Mouse (Mus musculus) midbrain, embryonic 12.5 days (tissue): ENCODE results near the gene Pik3ca. TPM values are rescaled to one million over a fixed set of nuclear protein-coding genes. Genes with fewer than 3 reads are reported as not detected.
"Not testable (repeated sequence)": the region's sequence is repeated elsewhere in the genome, so short reads cannot be mapped to it uniquely, and the experiment has no call there.

Experiments used
- ATAC-seq: fragments of 200-750 bp; cut with Nextera tagmentation; 2 replicates; pipeline ENCODE4 v1.8.0; 2017; ENCODE audit warnings: low read depth, moderate TSS enrichment, moderate library complexity; ENCODE audit not compliant: low FRiP score
- H3K27ac ChIP-seq: fragments of 300-500 bp; sonication (generic); replicated peaks from 2 replicates; pipeline ENCODE4 v1.5.1; 2016; ENCODE audit warnings: mild to moderate bottlenecking
- H3K27me3 ChIP-seq: fragments of 300-500 bp; sonication (generic); 2 replicates; pipeline ENCODE4 v1.6.1; 2016; ENCODE audit warnings: mild to moderate bottlenecking
- H3K36me3 ChIP-seq: fragments of 300-500 bp; sonication (generic); 2 replicates; pipeline ENCODE4 v1.6.1; 2016
- H3K4me1 ChIP-seq: fragments of 300-500 bp; sonication (generic); 2 replicates; pipeline ENCODE4 v1.6.1; 2016
- H3K4me2 ChIP-seq: fragments of 300-500 bp; sonication (generic); replicated peaks from 2 replicates; pipeline ENCODE4 v1.6.1; 2016; ENCODE audit warnings: mild to moderate bottlenecking, moderate library complexity
- H3K4me3 ChIP-seq: fragments of 300-500 bp; sonication (generic); 2 replicates; pipeline ENCODE4 v1.5.1; 2016; ENCODE audit warnings: mild to moderate bottlenecking
- H3K9ac ChIP-seq: fragments of 300-500 bp; sonication (generic); replicated peaks from 2 replicates; pipeline ENCODE4 v1.6.1; 2016; ENCODE audit warnings: mild to moderate bottlenecking, moderate library complexity
- H3K9me3 ChIP-seq: fragments of 300-500 bp; sonication (generic); 2 replicates; pipeline ENCODE4 v1.6.1; 2016; ENCODE audit warnings: mild to moderate bottlenecking
- WGBS: fragments of 180-500 bp; shearing (Covaris S2); methylation state at CpG from one replicate; pipeline ENCODE4 v1.1.7; 2016; 5-methylcytosine and 5-hydroxymethylcytosine counted together
- polyA plus RNA-seq: library from polyadenylated mRNA; unstranded; fragments of >200 nt; fragmentation: Nextera tagmentation; extraction: Ambion mirVana; gene quantifications from 2 replicates; pipeline ENCODE4 v1.2.1, GENCODE M21; 2016

The Pik3ca gene
- polyA plus RNA-seq, 1 experiment from 2014 or later: 12.0 TPM

DNA sequence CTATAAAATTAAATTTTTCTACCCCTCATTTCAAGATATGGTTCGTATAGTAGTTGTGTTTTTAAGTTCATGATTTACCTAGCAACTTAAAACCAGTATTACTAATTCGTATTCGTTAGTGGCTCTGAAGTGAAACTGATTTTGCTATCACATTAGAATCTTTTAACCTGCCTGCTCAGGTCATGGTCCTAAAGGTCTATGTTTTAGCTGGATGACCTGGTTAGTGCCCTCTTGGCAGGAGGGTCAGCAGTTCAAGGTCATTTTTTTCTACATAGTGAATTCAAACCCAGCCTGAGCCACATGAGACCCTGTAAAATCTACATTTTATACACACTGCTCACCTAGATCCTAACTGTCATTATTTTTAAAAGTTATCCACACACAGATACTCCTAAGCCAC is 30.9 kb downstream of the Pik3ca start:
- H3K9me3 ChIP-seq: 0 out of 2 replicates have a peak, but pooled peaks cover 3% of the 10 kb centered on the region
- no peak for ATAC-seq
- H3K4me3 ChIP-seq: no peak overlapping the region
- H3K36me3 ChIP-seq: no peaks in the 10 kb centered on the region
- H3K9ac ChIP-seq: no peak overlapping the region
- H3K4me1 ChIP-seq: no peaks in the 10 kb centered on the region
- WGBS: 92% methylated on average over 3 of the region's 3 CpGs
- H3K4me2 ChIP-seq: no peak overlapping the region
- no peaks in the 10 kb centered on the region for H3K27me3 ChIP-seq
- no peak overlapping the region for H3K27ac ChIP-seq

DNA sequence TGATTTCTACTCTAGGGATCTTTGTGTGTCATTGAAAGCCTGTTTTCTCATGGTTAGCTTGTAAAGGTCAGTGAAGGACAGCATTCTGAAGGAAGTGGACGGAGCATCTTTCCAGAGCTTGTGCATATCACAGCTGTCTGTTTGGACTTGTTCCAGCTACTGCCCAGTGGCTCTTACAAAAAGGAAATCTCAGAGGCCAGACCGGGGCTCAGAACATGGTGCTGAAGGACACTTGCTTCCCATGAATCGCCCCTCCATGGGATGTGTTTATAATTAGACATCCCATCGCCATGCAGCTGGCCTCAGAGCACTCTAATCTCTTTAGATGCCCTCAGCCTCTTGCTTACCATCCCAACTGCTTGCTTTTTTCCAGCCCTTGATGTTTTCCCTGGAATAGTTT is 31.4 kb downstream of the Pik3ca start:
- H3K9ac ChIP-seq: no peak overlapping the region

DNA sequence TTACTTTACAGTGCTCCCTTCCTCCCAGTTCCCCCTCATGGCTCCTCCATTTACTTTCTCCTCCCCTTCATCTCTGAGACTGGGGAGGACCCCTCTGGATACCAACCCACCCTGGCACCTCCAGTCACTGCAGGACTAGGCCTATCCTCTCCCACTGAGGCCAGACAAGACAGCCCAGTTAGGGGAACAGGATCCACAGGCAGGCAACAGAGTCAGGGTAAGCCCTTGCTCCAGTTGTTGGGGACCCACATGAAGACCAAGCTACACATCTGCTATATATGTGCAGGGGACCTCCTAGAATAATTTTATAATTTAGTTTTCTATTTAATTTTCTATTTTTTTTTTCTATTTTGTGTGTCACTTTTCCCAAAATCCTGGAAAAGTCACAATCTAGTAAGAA is 31.9 kb downstream of the Pik3ca start:
- H3K27ac ChIP-seq, ATAC-seq, H3K4me1 ChIP-seq, H3K36me3 ChIP-seq, H3K4me2 ChIP-seq, H3K9me3 ChIP-seq, H3K27me3 ChIP-seq, H3K4me3 ChIP-seq, H3K9ac ChIP-seq: not testable (repeated sequence)

More for the DNA sequence above, 31.4 kb downstream of the Pik3ca start:
- H3K27ac ChIP-seq: no peak overlapping the region
- ATAC-seq: no peak
- no peak overlapping the region for H3K4me2 ChIP-seq
- H3K4me3 ChIP-seq: no peak overlapping the region
- no peaks in the 10 kb centered on the region for H3K9me3 ChIP-seq
- WGBS: 70% methylated on average over 4 of the region's 4 CpGs
- no peaks in the 10 kb centered on the region for H3K36me3 ChIP-seq
- H3K4me1 ChIP-seq: no peaks in the 10 kb centered on the region
- no peaks in the 10 kb centered on the region for H3K27me3 ChIP-seq

DNA sequence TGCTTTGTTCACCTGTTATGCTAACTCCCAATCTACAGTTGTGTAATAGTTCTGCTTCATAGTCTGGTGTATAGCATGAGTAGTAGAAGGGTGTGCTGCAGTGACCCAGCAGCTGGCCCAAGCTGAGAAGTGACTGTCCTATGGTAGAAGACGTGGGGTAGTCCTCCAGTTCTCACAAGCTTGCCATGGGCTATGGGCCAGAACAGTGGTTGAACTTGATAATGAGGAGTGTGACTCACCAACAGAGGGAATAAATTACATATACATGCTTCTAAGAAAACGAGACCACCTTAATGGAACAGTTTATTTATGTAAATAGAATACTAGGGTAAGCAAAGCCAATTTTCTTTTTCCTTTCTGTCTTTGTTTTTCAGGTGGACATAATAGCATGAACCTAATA is 32.9 kb downstream of the Pik3ca start:
- ATAC-seq: no peak
- Histone ChIP-seq H3K9ac (no peak overlapping the region), H3K4me2 (no peak overlapping the region), H3K4me1 (no peaks in the 10 kb centered on the region), H3K27ac (no peak overlapping the region), H3K27me3 (no peaks in the 10 kb centered on the region), H3K9me3 (no peaks in the 10 kb centered on the region), H3K36me3 (no peaks in the 10 kb centered on the region), H3K4me3 (no peak overlapping the region)
- WGBS: 85% methylated on average over 2 of the region's 2 CpGs

DNA sequence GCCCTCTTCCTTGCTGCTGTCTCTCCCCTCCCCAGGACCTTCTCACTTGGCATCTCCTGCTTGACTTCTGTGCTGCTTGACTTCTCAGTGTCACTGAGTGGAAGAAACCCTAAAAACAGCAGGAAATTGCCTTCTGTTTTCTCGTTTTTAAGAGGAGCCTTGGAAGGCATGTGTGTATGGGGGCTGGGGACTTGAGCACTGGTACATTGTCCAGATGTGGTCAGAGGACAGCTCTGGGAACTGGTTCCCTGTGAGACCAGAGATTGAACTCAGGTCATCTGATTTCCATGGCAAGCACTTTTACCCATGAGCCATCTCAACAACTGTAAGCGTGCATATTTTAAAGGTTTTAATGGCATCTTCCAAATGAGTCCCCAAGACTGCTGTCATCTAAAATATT is 36.5 kb downstream of the Pik3ca start:
- no peaks in the 10 kb centered on the region for H3K4me1 ChIP-seq
- no peak overlapping the region for H3K4me3 ChIP-seq
- H3K27me3 ChIP-seq: no peaks in the 10 kb centered on the region
- ATAC-seq: no peak
- H3K4me2 ChIP-seq: no peak overlapping the region
- 91% methylated on average over 2 of the region's 2 CpGs for WGBS
- no peak overlapping the region for H3K27ac ChIP-seq
- no peak overlapping the region for H3K9ac ChIP-seq
- H3K36me3 ChIP-seq: peaks cover 21% of the 10 kb centered on the region
- H3K9me3 ChIP-seq: no peaks in the 10 kb centered on the region

GRCm38 (mm10) chr3:32436101-32436500 is 38.6 kb downstream of the Pik3ca start:
- 90% methylated on average over 11 of the region's 11 CpGs for WGBS
- no peaks in the 10 kb centered on the region for H3K27me3 ChIP-seq
- no peak overlapping the region for H3K27ac ChIP-seq
- H3K4me1 ChIP-seq: no peaks in the 10 kb centered on the region
- H3K9me3 ChIP-seq: no peaks in the 10 kb centered on the region
- H3K9ac ChIP-seq: no peak overlapping the region
- H3K36me3 ChIP-seq: peaks cover 39% of the 10 kb centered on the region
- ATAC-seq: no peak
- no peak overlapping the region for H3K4me3 ChIP-seq
- no peak overlapping the region for H3K4me2 ChIP-seq

DNA sequence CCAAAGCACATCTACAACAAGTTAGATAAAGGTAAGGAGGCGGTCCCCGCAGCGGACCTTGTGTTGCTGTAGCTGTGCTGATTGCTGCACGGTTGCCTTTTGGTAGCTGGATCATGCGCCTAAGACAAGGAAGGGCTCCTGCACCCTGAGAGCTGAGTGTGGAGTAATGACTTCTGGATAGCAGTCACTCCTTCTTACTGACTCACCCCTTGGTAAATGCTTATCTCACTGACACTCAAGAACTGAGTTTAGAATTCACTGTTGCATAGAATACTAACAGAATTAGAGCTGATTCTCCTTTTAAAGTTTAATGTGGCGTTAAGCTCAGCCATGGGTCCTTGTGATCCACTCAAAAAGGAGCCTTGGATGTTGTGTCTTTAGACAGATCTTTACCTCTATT is 39.8 kb downstream of the Pik3ca start:
- ATAC-seq: no peak

GRCm38 (mm10) chr3:32437820-32438219 is 40.3 kb downstream of the Pik3ca start:
- no peaks in the 10 kb centered on the region for H3K27me3 ChIP-seq
- H3K27ac ChIP-seq: no peak overlapping the region
- H3K9ac ChIP-seq: no peak overlapping the region
- ATAC-seq: no peak
- no peak overlapping the region for H3K4me2 ChIP-seq
- H3K9me3 ChIP-seq: no peaks in the 10 kb centered on the region
- WGBS: 97% methylated on average over 6 of the region's 6 CpGs
- peaks cover 54% of the 10 kb centered on the region for H3K36me3 ChIP-seq
- H3K4me1 ChIP-seq: no peaks in the 10 kb centered on the region
- H3K4me3 ChIP-seq: no peak overlapping the region

More for the DNA sequence above, 39.8 kb downstream of the Pik3ca start:
- Histone ChIP-seq H3K9me3 (no peaks in the 10 kb centered on the region), H3K4me1 (no peaks in the 10 kb centered on the region), H3K27me3 (no peaks in the 10 kb centered on the region), H3K9ac (no peak overlapping the region), H3K4me2 (no peak overlapping the region), H3K4me3 (no peak overlapping the region), H3K36me3 (peaks cover 49% of the 10 kb centered on the region), H3K27ac (no peak overlapping the region)
- 94% methylated on average over 6 of the region's 6 CpGs for WGBS

DNA sequence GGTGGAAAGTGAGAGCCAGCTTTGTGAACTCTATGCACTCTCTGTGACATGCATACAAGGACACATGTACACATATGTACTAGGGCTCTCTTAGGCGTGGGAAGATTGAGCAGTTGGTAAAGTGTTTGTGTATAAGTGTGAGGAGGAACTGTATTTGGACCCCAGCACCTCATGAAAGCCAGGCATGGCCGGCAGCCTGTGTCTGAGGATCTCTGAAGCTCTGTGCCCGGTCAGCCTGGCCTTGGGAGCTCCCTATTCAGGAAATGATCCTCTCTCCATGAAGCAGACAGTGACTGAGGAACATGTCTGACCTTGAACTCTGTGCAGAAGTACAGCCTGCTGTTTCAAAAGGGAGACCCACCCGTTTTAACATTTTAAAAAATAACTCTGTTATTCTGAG is 41.2 kb downstream of the Pik3ca start:
- H3K27ac ChIP-seq: no peak overlapping the region
- no peaks in the 10 kb centered on the region for H3K27me3 ChIP-seq
- H3K4me1 ChIP-seq: no peaks in the 10 kb centered on the region
- H3K9me3 ChIP-seq: no peaks in the 10 kb centered on the region
- no peak overlapping the region for H3K4me2 ChIP-seq
- 84% methylated on average over 4 of the region's 4 CpGs for WGBS
- no peak for ATAC-seq
- no peak overlapping the region for H3K4me3 ChIP-seq
- no peak overlapping the region for H3K9ac ChIP-seq
- H3K36me3 ChIP-seq: peaks cover 60% of the 10 kb centered on the region

DNA sequence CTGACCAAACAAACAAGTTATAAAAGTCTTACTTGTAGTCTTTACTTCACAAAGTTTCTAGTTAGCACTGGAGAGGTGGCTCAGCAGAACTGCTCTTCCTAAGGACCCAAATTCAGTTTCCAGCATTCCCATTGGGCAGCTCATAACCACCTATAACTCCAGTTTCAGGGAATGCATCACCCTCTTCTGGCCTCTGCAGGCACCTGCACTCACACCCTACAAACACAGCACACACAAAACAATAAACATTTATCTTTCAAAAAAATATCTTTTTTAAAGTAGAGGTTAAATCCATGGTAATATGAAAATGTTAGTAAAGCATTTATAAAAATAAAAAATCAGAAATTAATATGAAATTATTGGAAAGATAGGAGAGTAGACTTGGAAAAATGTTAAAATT is 44.2 kb downstream of the Pik3ca start:
- no peak overlapping the region for H3K9ac ChIP-seq
- H3K27me3 ChIP-seq: no peaks in the 10 kb centered on the region
- H3K4me3 ChIP-seq: no peak overlapping the region
- H3K27ac ChIP-seq: no peak overlapping the region
- no peak for ATAC-seq
- H3K4me1 ChIP-seq: no peaks in the 10 kb centered on the region
- H3K9me3 ChIP-seq: no peaks in the 10 kb centered on the region
- H3K36me3 ChIP-seq: peaks cover 74% of the 10 kb centered on the region
- H3K4me2 ChIP-seq: no peak overlapping the region

GRCm38 (mm10) chr3:32454329-32455021 is 57.0 kb downstream of the Pik3ca start:
- Histone ChIP-seq H3K36me3 (peaks cover 72% of the 10 kb centered on the region), H3K4me2 (no peak overlapping the region), H3K9me3 (no peaks in the 10 kb centered on the region), H3K27ac (no peak overlapping the region), H3K9ac (no peak overlapping the region), H3K4me3 (no peak overlapping the region), H3K4me1 (no peaks in the 10 kb centered on the region), H3K27me3 (no peaks in the 10 kb centered on the region)
- 83% methylated on average over 11 of the region's 11 CpGs for WGBS
- no peak for ATAC-seq

GRCm38 (mm10) chr3:32459777-32460176 is 62.3 kb downstream of the Pik3ca start:
- no peaks in the 10 kb centered on the region for H3K27me3 ChIP-seq
- no peaks in the 10 kb centered on the region for H3K9me3 ChIP-seq
- H3K9ac ChIP-seq: no peak overlapping the region
- H3K27ac ChIP-seq: no peak overlapping the region
- ATAC-seq: no peak
- H3K4me2 ChIP-seq: no peak overlapping the region
- H3K36me3 ChIP-seq: peaks cover 82% of the 10 kb centered on the region
- H3K4me1 ChIP-seq: no peaks in the 10 kb centered on the region
- WGBS: 72% methylated on average over 4 of the region's 4 CpGs
- H3K4me3 ChIP-seq: no peak overlapping the region

- no peaks in the 10 kb centered on the region for H3K9me3 ChIP-seq
- H3K27ac ChIP-seq: no peak overlapping the region
- H3K27me3 ChIP-seq: no peaks in the 10 kb centered on the region
- H3K36me3 ChIP-seq: peaks cover 17% of the 10 kb centered on the region
- H3K4me1 ChIP-seq: no peaks in the 10 kb centered on the region
- H3K9ac ChIP-seq: no peak overlapping the region
- H3K4me3 ChIP-seq: no peak overlapping the region
- H3K4me2 ChIP-seq: no peak overlapping the region
- 95% methylated on average over 4 of the region's 4 CpGs for WGBS
- ATAC-seq: no peak
Measured at GRCm38 (mm10) chr3:32467321-32467720, 69.8 kb downstream of the Pik3ca start.
